Mouse (Mus musculus) testis, adult 2 months (tissue): ENCODE results near the gene Hist1h3g. TPM values are rescaled to one million over a fixed set of nuclear protein-coding genes. Genes with fewer than 3 reads are reported as not detected.
"Not testable (repeated sequence)": the region's sequence is repeated elsewhere in the genome, so short reads cannot be mapped to it uniquely, and the experiment has no call there.

Experiments
- H3K27ac ChIP-seq: fragments of 200-500 bp; 2 replicates; pipeline ENCODE4 v1.5.1; 2012; ENCODE audit warnings: low read depth, low read length; ENCODE audit not compliant: control insufficient read depth, insufficient read depth
- H3K27me3 ChIP-seq: fragments of 200-500 bp; 2 replicates; pipeline ENCODE4 v1.6.1; 2012; ENCODE audit warnings: mild to moderate bottlenecking, low read length, moderate library complexity; ENCODE audit not compliant: control insufficient read depth, insufficient read depth
- H3K36me3 ChIP-seq: fragments of 200-500 bp; 2 replicates; pipeline ENCODE4 v1.6.1; 2012; ENCODE audit warnings: mild to moderate bottlenecking, low read length; ENCODE audit not compliant: control insufficient read depth, insufficient read depth
- H3K4me1 ChIP-seq: fragments of 200-500 bp; 2 replicates; pipeline ENCODE4 v1.6.1; 2012; ENCODE audit warnings: low read length; ENCODE audit not compliant: control insufficient read depth, insufficient read depth
- H3K4me3 ChIP-seq: fragments of 200-500 bp; 2 replicates; pipeline ENCODE4 v1.5.1; 2012; ENCODE audit warnings: low read depth, mild to moderate bottlenecking, low read length, moderate library complexity, mixed read lengths; ENCODE audit not compliant: control insufficient read depth
- CTCF ChIP-seq: fragments of 200-500 bp; IDR thresholded peaks from 2 replicates; pipeline ENCODE4 v1.5.1; 2012; ENCODE audit warnings: low read depth, mild to moderate bottlenecking, inconsistent platforms, low read length, moderate library complexity; ENCODE audit not compliant: control insufficient read depth, insufficient read depth, insufficient replicate concordance
- POLR2A ChIP-seq: fragments of 200-500 bp; IDR thresholded peaks from 2 replicates; pipeline ENCODE4 v1.6.1; 2012; ENCODE audit warnings: low read depth, mild to moderate bottlenecking, inconsistent platforms, low read length, moderate library complexity; ENCODE audit not compliant: control insufficient read depth
- polyA plus RNA-seq: library from polyadenylated mRNA; depleted of rRNA; stranded (reverse); fragments of >200 nt; gene quantifications from 2 replicates; pipeline ENCODE4 v1.2.3, GENCODE M21; 2012

Hist1h3g gene
- polyA plus RNA-seq, 1 experiment, result 1.3 TPM

DNA sequence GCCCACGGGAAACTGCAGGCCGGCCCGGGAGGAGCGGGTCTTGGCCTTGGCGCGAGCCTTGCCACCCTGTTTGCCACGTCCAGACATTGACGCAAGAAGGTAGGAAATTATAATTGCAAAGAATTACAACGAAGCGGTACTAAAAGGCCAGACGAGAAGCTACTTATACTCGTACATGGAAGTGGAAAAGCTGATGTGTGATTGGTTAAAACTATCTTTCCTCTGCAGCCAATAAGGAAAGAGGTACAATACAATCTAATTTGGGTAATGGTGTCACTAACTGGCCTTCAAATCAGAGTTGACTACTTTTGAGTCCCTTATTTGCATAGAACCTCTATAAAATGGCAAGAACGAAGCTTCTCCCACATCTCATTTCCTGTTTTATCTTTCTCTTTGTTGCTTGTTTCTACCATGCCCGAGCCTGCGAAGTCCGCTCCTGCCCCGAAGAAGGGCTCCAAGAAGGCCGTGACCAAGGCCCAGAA lies 35.8 kb downstream of the Hist1h3g start, which contains the start of the genes Hist1h2ae and Hist1h2bg:
Hist1h2ae (minus strand) TSS at position 199 of the 482 bp plus-strand sequence.
Hist1h2bg (plus strand) TSS at position 375 of the 482 bp plus-strand sequence.
- Histone ChIP-seq H3K27me3 (no peaks in the 10 kb centered on the region), H3K36me3 (no peaks in the 10 kb centered on the region), H3K4me1 (peaks cover 4% of the 10 kb centered on the region), H3K4me3 (peak within 1 kb of the TSS; percentile 44), H3K27ac (peak within 1 kb of the TSS; percentile 62; the same call in 1 of the 2 replicates)
- TF ChIP-seq CTCF, result no peak
- no peak for TF ChIP-seq POLR2A

DNA sequence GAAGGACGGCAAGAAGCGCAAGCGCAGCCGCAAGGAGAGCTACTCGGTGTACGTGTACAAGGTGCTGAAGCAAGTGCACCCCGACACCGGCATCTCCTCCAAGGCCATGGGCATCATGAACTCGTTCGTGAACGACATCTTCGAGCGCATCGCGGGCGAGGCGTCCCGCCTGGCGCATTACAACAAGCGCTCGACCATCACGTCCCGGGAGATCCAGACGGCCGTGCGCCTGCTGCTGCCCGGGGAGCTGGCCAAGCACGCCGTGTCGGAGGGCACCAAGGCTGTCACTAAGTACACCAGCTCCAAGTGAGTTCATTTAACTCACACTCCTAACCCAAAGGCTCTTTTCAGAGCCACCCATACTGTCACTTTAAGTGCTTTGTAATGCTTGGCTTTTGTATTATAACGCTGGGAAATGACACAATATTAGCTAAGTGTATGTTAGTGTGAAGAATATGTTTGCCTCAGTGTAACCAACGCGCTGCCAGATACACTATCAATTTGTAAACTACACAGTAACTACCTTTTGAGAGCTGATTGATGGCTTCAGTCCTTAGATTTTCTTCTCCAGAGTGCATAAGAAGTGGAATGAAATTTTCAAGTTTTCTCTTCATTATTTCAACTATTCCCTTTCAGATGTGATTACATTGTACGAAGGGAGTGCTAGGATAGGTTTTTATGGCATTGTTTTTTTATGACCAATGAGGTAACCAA lies 36.4 kb downstream of the Hist1h3g start:
- not testable (repeated sequence) for H3K27ac ChIP-seq, H3K4me3 ChIP-seq, H3K4me1 ChIP-seq, H3K36me3 ChIP-seq, H3K27me3 ChIP-seq

DNA sequence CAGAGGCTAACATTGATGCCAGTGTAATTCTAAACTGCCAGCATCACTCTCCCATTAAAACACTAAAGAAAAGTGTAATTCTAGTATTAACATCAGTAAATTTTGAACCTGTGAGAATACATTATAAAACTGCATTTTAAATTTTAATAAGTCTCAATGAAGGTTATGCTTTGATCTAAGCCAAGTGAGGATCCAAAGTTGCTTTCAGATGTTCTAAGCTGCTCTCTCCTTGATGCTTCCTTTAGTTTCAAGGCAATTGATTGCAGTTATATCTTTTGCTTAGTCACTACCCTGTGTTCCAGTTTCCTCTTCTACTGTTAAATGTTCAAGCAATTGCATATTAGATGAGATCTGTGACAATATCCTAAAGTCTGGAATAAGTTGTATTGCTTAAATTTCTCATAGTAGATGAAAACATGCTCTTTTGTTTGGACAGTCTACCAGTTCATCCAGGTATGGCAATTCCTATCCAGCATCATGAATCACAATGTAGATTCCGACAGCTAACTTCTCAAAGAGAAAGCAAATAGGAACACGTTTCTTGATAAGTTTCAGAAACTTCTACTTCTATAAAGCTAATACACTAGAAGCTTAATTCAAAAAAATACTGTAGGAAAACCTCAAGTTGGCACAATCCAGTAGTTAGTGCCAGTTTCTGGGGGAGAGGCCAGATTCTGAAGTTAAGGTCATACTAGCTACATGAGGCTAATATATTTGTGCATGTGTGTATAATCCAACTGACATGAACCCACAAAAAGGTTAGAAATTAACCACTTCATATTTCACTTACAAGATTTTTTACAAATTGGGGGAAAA lies 37.2 kb downstream of the Hist1h3g start:
- Histone ChIP-seq H3K27ac (no peak overlapping the region), H3K4me1 (peaks cover 4% of the 10 kb centered on the region), H3K4me3 (no peak overlapping the region), H3K27me3 (no peaks in the 10 kb centered on the region; the same call in 1 of the 2 replicates), H3K36me3 (no peaks in the 10 kb centered on the region)
- TF ChIP-seq CTCF (no peak), POLR2A (no peak)

DNA sequence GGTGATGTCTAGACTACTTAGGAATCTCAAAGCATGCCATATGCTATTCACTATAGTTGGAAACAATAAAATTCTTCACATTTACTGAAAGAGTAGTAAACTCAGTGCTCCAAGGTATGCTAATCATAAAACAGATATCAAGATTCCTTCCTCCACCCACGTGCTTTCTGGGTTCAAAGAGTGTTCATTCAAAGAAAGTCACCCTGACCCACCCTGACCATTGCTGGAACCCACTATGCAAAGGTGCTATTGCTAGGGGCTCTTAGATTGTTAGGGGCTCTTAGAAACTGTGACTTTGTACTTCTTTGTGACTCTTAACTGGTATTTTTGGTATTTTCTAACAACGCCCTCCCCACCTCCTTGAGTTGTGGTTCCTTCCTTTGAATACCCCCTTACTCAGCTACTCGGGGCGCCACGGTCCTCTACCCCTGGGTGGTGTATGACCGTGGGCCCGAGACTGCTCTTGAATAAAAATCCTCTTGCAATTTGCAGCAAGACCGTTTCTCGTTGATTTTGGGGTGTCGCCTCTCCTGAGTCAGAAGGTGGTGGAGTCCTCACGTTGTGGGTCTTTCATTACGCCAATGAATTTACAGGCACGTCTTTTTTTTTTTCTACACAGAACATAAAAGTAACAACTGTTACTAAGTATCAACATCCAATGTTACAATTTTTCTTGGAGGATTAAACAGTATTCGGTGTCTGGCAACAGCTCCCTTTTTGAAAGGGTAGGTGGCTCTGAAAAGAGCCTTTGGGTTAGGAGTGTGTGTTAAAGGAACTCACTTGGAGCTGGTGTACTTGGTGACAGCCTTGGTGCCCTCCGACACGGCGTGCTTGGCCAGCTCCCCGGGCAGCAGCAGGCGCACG lies 38.0 kb downstream of the Hist1h3g start:
- not testable (repeated sequence) for H3K27ac ChIP-seq, H3K27me3 ChIP-seq, H3K4me1 ChIP-seq, H3K36me3 ChIP-seq, H3K4me3 ChIP-seq

- peak within 1 kb of the TSS; percentile 62 for H3K4me3 ChIP-seq
- H3K4me1 ChIP-seq, H3K27me3 ChIP-seq, H3K36me3 ChIP-seq: not testable (repeated sequence)
- H3K27ac ChIP-seq, result 0 out of 2 replicates have a peak within 1 kb of the TSS, but pooled peaks have one; percentile 53
These were observed 38.8 kb downstream of the Hist1h3g start, which contains the start of the genes Hist1h2bf and Hist1h2ad for GRCm38 (mm10) chr13:23573898-23574524. Gene Hist1h2bf, minus strand, starts transcription at chr13:23574196. Gene Hist1h2ad, plus strand, starts transcription at chr13:23574381.

- not testable (repeated sequence) for H3K27me3 ChIP-seq, H3K36me3 ChIP-seq, H3K4me1 ChIP-seq
- peak overlapping the region; percentile 59 for H3K4me3 ChIP-seq
- 0 out of 2 replicates have a peak overlapping the region, but pooled peaks have one; percentile 53 for H3K27ac ChIP-seq
These were observed 39.4 kb downstream of the Hist1h3g start for GRCm38 (mm10) chr13:23574546-23575170.
